Mouse (Mus musculus) ovary, adult 10 weeks (tissue): Measurements from ENCODE around the gene Olfr9. TPM values are rescaled to one million over a fixed set of nuclear protein-coding genes. Genes with fewer than 3 reads are reported as not detected.

Experiments
- polyA plus RNA-seq: library from polyadenylated mRNA; stranded (reverse); fragments of 350-450 nt; fragmentation: Illumina TruSeq; extraction: RNeasy Lipid Tissue Mini Kit (QIAGEN cat#74804); gene quantifications from one replicate; pipeline ENCODE4 v1.2.3, GENCODE M21; 2014

Gene Olfr9
- not detected for polyA plus RNA-seq

DNA sequence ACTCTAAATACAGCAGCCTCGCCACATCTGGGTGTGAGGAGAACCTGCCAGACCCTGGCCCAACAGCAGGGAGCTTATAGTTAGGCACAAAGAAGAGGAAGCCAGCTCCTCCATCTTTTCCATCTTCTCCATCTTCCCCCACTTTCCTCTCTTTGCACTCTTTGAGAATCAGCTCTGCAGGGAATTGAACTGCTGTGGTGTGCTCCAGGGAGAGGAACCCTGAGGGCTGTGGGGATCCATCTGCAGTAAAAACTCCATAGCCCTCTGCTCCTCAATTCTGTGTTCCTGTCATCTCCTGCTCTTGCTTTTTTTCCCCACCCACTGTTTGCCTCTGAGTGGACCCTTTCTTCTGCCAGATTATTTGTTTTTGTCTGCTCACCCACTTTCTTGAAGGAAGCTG is at the start of gene Olfr9:
Gene Olfr9 (plus strand): TSS at position 301 of the 400 bp plus-strand sequence.

DNA sequence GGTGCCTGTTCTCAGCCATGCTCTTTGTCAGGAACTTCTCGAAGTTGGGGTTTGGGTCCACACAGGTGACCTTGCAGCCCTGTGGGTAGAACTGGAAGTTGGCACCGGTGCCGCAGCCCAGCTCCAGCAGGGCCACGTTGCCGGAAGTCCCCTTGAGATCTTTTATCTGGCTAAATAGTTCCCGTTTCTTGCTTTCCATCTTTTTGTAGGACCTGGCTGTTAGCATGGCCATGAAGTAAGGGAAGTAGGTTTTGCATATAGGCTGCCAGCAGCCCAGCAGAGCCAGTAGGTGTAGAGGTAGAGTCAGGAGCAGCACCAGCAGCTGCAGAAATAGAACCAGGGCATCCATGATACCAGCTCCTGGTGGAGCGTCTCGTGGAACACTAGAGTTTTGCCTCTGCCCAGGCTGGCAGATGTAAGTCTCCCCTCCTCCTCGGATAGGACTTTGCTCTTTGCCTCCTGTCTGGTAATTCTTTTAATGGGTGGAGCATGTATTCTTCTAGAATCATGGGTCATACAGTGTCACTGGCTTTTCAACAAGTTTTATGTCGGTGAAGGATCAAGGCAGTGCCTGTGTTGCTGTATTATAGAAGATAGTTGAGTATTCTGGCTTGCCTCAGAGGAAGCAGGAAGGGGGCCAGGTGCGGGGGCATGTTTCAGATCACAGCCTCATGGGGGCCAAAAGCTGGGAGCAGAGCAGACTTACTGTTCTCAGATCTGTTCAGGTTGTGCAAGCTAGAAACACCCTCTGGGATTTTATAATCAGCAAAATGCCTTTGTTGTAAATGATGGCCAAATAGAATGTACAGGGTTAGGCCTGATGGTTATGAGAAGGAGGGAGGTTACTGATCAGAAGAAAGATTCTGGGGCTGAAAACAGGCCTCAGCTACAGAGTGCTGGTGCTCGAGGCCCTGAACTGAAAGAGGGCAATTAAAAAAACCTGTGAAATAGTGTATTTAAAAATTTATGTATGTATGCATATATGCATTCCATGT is 28.3 kb upstream of the Olfr9 start, which contains the start of gene Mettl7b:
Gene Mettl7b (minus strand): TSS at position 399 of the 995 bp plus-strand sequence.

DNA sequence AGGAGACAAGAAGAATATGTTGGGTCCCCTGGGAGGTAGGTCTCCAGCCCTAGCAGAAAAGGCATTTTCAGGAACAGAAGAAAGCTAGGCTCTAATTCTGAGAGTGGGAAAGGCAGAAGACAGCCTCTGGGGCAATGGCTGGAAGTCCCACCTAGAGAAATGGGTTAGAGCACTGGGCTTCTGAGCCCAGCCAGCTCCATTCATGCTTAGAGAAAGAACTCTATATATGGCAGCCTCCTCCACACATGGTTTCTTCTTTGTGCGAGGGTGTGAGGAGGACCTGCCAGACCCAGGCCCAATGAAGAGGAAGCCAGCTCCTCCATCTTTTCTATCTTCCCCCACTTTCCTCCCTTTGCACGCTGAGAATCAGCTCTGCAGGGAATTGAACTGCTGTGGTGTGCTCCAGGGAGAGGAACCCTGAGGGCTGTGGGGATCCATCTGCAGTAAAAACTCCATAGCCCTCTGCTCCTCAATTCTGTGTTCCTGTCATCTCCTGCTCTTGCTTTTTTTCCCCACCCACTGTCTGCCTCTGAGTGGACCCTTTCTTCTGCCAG is 21.1 kb downstream of the Olfr9 start, which contains the start of gene Olfr763:
Gene Olfr763 (plus strand): TSS at position 504 of the 554 bp plus-strand sequence.

DNA sequence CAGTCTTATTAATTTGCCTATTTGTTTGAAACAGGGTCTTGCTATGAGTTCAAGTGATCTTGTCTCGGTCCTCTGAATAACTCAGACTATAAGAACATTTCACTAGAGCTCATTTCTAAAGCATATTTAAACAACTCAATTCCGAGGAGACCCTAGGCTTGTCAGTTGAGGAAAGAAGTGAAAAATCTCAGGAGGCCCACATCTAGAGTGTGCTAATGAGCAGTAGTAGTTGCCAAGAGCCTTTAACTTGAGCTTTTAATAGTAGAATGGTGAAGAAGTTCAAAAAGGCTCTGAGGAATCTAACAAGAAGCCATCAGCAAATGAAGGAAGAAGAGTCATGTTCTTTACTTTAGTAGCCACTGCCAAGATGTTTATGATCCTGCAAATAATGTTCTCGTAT is 50.6 kb downstream of the Olfr9 start, which contains the start of gene Olfr764-ps1:
Gene Olfr764-ps1 (minus strand): TSS at position 101 of the 400 bp plus-strand sequence.

Other genes with a start within 250 kb of the Olfr9 start
- 3.8 TPM for gene Dgka, start 244.6 kb upstream of the Olfr9 start, polyA plus RNA-seq
- 0.71 TPM for gene Pym1, start 241.5 kb upstream of the Olfr9 start, polyA plus RNA-seq
- gene Mmp19, start 198.5 kb upstream of the Olfr9 start, polyA plus RNA-seq = 9.7 TPM
- 45.1 TPM for gene Dnajc14, start 185.4 kb upstream of the Olfr9 start, polyA plus RNA-seq
- 5.9 TPM for gene Tmem198b, start 185.1 kb upstream of the Olfr9 start, polyA plus RNA-seq
- 466 TPM for gene Sarnp, start 172.1 kb upstream of the Olfr9 start, polyA plus RNA-seq
- gene Ormdl2, start 167.8 kb upstream of the Olfr9 start, polyA plus RNA-seq = 75.2 TPM
- gene Gdf11, start 97.7 kb upstream of the Olfr9 start, polyA plus RNA-seq = 7.7 TPM
- 496 TPM for gene Cd63, start 88.4 kb upstream of the Olfr9 start, polyA plus RNA-seq
- gene Rdh5, start 66.5 kb upstream of the Olfr9 start, polyA plus RNA-seq = 3.0 TPM
- 9.3 TPM for gene Bloc1s1, start 65.4 kb upstream of the Olfr9 start, polyA plus RNA-seq
- gene Itga7, start 55.6 kb upstream of the Olfr9 start, polyA plus RNA-seq = 0.17 TPM
- gene Mettl7b, start 28.4 kb upstream of the Olfr9 start, polyA plus RNA-seq = not detected
- gene Olfr763, start 21.4 kb downstream of the Olfr9 start, polyA plus RNA-seq = not detected
- gene Olfr764-ps1, start 50.5 kb downstream of the Olfr9 start, polyA plus RNA-seq = not detected
- not detected for gene Olfr765, start 60.6 kb downstream of the Olfr9 start, polyA plus RNA-seq
- gene Olfr766-ps1, start 79.5 kb downstream of the Olfr9 start, polyA plus RNA-seq = not detected
- not detected for gene Olfr767, start 93.5 kb downstream of the Olfr9 start, polyA plus RNA-seq
- not detected for gene Olfr768, start 109.9 kb downstream of the Olfr9 start, polyA plus RNA-seq
- gene Olfr769, start 128.4 kb downstream of the Olfr9 start, polyA plus RNA-seq = not detected
- gene Olfr770, start 149.6 kb downstream of the Olfr9 start, polyA plus RNA-seq = not detected
- not detected for gene Olfr771, start 175.3 kb downstream of the Olfr9 start, polyA plus RNA-seq
- gene Olfr772, start 188.5 kb downstream of the Olfr9 start, polyA plus RNA-seq = not detected
- not detected for gene Olfr773, start 198.0 kb downstream of the Olfr9 start, polyA plus RNA-seq
- not detected for gene Olfr774, start 246.8 kb downstream of the Olfr9 start, polyA plus RNA-seq